Mouse (Mus musculus) left cerebral cortex, adult 8-10 months (tissue): ENCODE results near the gene Col4a4. TPM values are rescaled to one million over a fixed set of nuclear protein-coding genes. Genes with fewer than 3 reads are reported as not detected.

ENCODE experiments used
- DNase-seq, 2 experiments: peaks; one replicate each; pipeline ENCODE4 v3.0.0; 2022; ENCODE audit warnings: low spot score in 2 of 2
- total RNA-seq, 4 experiments: library from RNA; stranded (reverse); gene quantifications; 2 replicates each; pipeline ENCODE4 v1.2.4; 2022

The Col4a4 gene
- total RNA-seq, 4 experiments from 2014 or later = 1.4 to 2.6 (median 1.9) TPM

DNA sequence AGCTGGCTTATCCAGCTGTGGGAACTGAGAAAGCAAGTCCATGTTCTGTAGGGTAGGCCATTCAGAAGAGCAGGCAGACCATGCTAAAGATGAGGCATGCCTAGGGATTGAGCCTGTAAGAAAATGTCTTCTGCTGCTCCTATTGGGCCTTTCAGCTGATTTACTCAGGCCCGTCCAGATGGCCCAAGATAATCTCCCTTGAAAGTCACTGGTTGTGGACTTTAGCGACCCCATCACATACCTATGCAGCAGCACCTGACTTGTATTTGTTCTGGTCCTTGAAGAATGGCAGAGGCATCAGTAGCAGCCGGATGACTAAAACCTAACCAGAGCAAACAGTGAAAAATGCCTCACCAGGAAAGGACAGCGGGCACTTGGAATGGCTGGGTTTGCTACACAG lies 171.0 kb downstream of the Col4a4 start:
- no peak for DNase-seq

DNA sequence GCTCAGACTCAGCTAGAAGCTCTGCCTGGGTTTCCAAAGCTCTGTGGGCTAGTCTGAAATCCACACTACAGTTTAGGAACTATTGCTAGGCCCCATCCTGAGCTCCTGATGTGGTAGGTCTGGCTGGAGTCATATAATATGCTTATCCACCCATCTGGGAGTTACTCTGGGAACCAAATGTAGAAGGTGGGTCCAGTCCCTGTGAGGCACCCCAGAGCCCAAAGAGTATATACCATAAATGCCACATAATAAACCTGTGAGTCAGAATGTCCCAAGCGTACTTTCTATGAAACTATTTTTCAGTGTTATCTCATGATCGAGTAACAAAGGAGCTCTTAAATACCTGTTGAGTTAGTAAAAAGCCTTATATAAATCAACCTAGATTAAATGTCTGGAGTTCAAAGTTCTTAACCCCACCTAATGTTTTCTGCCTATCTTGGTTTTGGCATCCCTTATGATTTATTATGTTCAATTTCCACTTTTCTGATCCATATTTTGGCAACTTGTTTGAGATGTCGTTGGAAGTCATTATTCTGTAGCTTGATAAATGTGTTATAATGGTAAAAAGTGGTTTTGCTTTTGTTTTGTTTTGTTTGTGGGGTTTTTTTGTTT lies 172.1 kb downstream of the Col4a4 start:
- no peak for DNase-seq

DNA sequence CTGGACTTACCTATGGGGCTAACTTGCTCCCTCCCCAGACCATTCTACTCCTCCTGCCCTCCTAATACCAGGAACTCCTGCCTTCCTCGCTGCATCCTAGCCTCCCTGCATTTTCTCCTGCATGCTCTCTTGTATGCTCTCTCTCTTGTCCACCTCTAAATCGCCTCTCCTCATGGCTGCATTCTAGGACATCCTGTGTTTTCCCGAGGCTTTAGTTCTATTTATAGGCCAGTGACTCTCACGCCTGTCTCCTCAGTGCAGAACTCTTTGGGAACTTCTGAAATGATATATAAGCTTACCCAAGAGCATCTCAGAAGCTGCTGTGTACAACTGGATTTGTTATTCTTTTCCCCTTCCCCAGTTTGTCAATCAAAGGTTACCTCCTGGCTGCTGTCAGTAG lies 174.6 kb downstream of the Col4a4 start:
- no peak for DNase-seq

DNA sequence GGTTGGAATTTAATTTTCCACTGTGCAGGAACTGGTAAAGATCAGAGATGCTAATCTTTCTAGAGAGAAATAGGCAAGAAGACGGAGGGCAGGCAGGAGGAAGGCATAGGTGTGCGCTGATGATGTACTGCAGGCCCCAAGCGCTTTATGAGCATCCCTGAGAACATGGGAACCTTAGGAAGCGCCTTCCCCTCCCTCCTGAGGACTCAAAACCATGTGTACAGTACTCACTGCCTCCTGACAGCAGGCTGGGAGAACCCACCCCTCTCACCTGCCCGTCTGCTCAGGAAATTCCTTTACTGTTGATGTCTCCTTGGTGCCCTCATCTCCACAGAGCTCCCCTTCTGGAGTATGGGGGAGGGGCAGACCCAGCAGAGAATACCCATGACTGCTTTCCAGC lies 175.1 kb downstream of the Col4a4 start:
- no peak for DNase-seq

DNA sequence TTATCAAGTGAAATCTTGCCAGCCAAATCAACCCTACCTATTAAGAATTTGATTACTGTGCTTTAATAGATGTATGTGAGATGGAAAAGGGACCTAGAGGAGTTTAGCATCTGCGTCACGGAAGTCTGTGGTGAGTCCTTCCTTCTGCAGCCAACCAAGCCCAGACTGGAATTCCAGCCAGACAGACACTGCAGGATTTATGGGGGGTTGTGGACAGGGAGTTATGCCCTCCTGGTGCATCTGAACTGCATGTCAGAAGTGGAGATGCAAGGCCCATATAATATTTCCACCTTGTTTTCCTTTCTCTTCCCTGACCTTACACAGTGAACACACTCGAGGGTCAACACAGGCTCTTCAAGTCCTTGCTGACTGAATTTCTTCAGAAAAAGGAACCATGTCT lies 176.1 kb downstream of the Col4a4 start:
- DNase-seq = no peak

DNA sequence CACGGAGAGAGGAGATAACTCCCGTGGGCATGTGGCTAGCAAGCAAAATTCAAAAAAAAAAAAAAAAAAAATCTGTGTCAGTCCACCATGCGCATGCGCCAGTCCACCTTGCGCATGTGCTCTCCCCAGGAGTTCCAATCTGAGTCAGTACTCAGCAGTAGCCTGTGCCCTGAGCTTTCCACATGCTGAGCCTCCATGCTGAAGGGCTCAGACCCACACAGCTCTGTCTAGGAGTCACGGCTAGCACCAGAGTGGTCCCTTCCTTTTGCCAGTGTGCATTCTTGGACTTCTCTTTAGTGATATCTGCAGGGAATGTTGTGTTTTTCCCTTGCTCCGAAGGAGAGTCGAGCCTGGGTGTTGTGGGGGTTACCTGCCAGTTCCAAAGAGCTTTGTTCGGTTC lies 177.4 kb downstream of the Col4a4 start:
- no peak for DNase-seq

DNA sequence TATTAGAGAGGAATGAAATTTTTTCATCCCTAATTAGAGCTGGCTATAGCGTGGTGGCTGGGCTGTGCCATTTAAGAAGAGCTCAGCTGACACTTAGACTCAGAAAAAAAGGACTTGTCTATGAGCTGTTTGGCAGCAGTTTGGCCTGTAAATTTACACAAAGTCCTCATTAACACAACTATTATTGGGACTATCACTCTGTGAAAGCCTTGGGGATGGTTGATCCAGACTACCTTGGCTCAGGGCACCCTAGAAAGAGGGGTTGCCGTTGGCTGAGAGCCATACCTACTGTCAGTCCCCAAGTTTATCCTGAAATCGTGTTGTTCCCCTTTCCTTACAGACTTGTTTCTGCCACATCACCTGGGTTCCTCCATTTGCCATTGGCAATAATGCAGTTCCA lies 178.9 kb downstream of the Col4a4 start:
- no peak for DNase-seq

Other genes starting within 250 kb of the Col4a4 start
- 1 to 10 TPM in 1 of 4 experiments, under 1 TPM in 3; 0.59 to 1.0 (median 0.80) TPM for gene Col4a3, start 72 bp upstream of the Col4a4 start, total RNA-seq
- gene Mff, start 138.0 kb upstream of the Col4a4 start, total RNA-seq = 100 to 1,000 TPM; 250 to 309 (median 281) TPM
- not detected for gene Tm4sf20, start 181.6 kb upstream of the Col4a4 start, total RNA-seq
- gene Gm47791, start 184.4 kb upstream of the Col4a4 start, total RNA-seq = not detected